Mouse (Mus musculus) lung, embryonic 15.5 days (tissue): ENCODE measurements at regions not wholly inside any gene's neighbourhood (a gene's known extent, or its start where the extent isn't known, plus 50 kb on each side); places are given as distances from the start of the nearest gene placed in this dataset.
A peak's percentile ranks its signal among the peaks of the same experiment; 100 is the strongest.

Experiments
- ATAC-seq: fragments of 200-750 bp; cut with Nextera tagmentation; 2 replicates; pipeline ENCODE4 v1.8.0; 2017; ENCODE audit warnings: moderate number of reproducible peaks, borderline replicate concordance; ENCODE audit not compliant: low FRiP score, low TSS enrichment; ENCODE audit errors: extremely low read depth
- H3K27ac ChIP-seq: fragments of 300-500 bp; sonication (generic); 2 replicates; pipeline ENCODE4 v1.5.1; 2015; ENCODE audit warnings: moderate library complexity, mild to moderate bottlenecking, inconsistent platforms
- H3K27me3 ChIP-seq: fragments of 300-500 bp; sonication (generic); 2 replicates; pipeline ENCODE4 v1.6.1; 2015; ENCODE audit warnings: inconsistent platforms
- H3K36me3 ChIP-seq: fragments of 300-500 bp; sonication (generic); 2 replicates; pipeline ENCODE4 v1.6.1; 2015; ENCODE audit warnings: inconsistent platforms
- H3K4me1 ChIP-seq: fragments of 300-500 bp; sonication (generic); 2 replicates; pipeline ENCODE4 v1.6.1; 2015; ENCODE audit warnings: inconsistent platforms
- H3K4me2 ChIP-seq: fragments of 300-500 bp; sonication (generic); 2 replicates; pipeline ENCODE4 v1.6.1; 2015; ENCODE audit warnings: inconsistent platforms, mild to moderate bottlenecking, moderate library complexity
- H3K4me3 ChIP-seq: fragments of 300-500 bp; sonication (generic); 2 replicates; pipeline ENCODE4 v1.5.1; 2015; ENCODE audit warnings: mild to moderate bottlenecking, inconsistent platforms
- H3K9ac ChIP-seq: fragments of 300-500 bp; sonication (generic); 2 replicates; pipeline ENCODE4 v1.6.1; 2015; ENCODE audit warnings: inconsistent platforms
- H3K9me3 ChIP-seq: fragments of 300-500 bp; sonication (generic); 2 replicates; pipeline ENCODE4 v1.6.1; 2016; ENCODE audit warnings: inconsistent platforms
- whole genome bisulfite sequencing: fragments of 180-500 bp; shearing (Covaris S2); methylation state at CpG from one replicate; pipeline ENCODE4 v1.1.7; 2015; 5-methylcytosine and 5-hydroxymethylcytosine counted together

DNA sequence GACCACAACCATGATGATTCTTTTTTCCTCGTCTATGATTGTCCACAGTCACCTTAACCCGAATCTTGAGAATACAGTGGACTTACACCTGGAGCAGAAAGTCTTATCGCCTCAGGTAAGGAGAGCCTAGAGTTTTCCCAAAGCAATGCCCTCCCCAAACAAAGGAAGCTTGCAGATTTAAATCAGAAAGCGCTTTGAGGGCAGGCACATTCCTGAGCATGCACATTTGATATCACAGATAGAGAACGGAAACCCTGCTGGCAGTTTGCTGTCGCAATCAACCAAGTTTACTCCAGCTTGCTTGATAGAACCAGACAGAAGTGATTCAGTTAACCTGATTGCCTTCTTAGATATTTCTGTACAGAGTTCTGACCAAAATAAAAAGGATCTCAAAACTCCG, 393.6 kb upstream of the Gm10131 start:
- no peaks in the 10 kb centered on the region for H3K36me3 ChIP-seq
- no peak overlapping the region for H3K4me2 ChIP-seq
- WGBS, result 70% methylated on average over 7 of the region's 7 CpGs
- H3K27me3 ChIP-seq, result no peaks in the 10 kb centered on the region
- no peak overlapping the region for H3K27ac ChIP-seq
- ATAC-seq, result no peak
- no peaks in the 10 kb centered on the region for H3K4me1 ChIP-seq
- no peaks in the 10 kb centered on the region for H3K9me3 ChIP-seq
- no peak overlapping the region for H3K4me3 ChIP-seq
- no peak overlapping the region for H3K9ac ChIP-seq

DNA sequence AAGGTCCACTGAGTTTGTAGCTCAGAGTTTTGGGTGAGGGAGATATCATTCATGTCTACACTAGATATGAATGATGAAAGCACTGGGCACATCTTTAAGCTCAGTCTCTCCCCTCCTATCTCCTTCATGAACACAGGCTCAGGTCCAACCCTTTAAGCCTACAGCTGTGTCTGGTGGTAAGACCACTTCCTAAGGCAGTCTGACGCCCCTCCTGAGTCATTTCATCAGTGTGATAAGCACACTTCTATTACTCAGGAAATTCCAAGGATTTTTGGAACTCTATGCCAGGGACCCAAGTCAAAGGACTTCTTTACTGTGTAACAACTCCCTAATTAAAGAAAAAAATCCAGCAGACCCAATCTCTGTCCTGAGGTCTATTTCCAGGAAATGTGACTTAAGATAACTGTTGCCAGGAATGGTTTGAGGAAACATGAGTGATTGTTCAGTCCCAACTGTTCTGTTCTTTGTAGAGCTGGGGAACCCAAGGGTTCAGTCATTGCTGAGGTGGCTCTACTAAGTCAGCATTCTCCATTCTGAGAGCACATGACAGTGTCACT, 391.1 kb upstream of the Gm10131 start:
- Histone ChIP-seq H3K4me1 (no peaks in the 10 kb centered on the region), H3K4me2 (no peak overlapping the region), H3K27ac (no peak overlapping the region), H3K27me3 (no peaks in the 10 kb centered on the region), H3K36me3 (no peaks in the 10 kb centered on the region), H3K9me3 (no peaks in the 10 kb centered on the region), H3K4me3 (no peak overlapping the region), H3K9ac (no peak overlapping the region)
- 17% methylated on average over 1 of the region's 1 CpGs for WGBS
- ATAC-seq, result no peak

DNA sequence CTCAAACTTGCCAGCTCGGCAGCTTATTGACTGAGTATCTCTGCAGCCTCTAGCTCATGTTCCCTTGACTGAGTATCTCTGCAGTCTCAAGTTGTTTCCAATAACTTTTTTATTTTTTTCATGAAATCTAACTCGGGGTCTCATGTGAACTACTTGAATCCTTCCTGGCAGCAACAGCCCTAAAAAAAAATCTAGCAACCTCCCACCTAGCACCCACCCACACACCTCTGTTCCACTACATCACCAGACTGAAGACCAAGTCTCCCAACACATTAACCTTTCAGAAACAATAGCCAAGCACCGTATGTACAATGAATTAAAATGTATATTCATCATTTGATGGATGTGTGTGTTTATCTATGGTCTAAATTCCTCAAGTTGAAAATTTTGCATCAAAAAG, 387.7 kb upstream of the Gm10131 start:
- H3K27me3 ChIP-seq, result no peaks in the 10 kb centered on the region
- no peaks in the 10 kb centered on the region for H3K4me1 ChIP-seq
- H3K4me3 ChIP-seq, result no peak overlapping the region
- no peaks in the 10 kb centered on the region for H3K9me3 ChIP-seq
- 55% methylated on average over 3 of the region's 3 CpGs for WGBS
- ATAC-seq, result no peak
- H3K36me3 ChIP-seq, result no peaks in the 10 kb centered on the region
- H3K27ac ChIP-seq, result no peak overlapping the region
- no peak overlapping the region for H3K4me2 ChIP-seq
- H3K9ac ChIP-seq, result no peak overlapping the region

DNA sequence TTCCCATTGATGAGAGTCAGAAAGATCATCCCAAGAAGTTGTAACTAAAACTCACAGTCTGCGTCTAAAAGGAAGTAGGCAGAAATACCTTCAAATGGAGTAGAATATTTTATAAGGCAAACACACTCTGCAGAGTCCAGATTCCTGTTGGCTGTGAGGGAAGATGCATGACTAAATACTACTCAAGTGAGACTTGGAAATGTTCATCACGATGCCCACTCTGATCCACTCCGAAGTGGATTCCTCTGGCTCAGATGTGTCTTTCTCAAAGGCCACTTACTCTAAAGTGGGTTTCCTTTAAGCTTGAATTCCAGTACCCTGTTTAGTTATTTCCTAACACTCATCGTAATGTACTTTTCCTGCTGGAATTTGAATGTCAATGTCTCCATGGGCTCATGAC, 385.2 kb upstream of the Gm10131 start:
- Histone ChIP-seq H3K4me1 (no peaks in the 10 kb centered on the region), H3K9me3 (no peaks in the 10 kb centered on the region), H3K9ac (no peak overlapping the region), H3K4me3 (no peak overlapping the region), H3K27ac (no peak overlapping the region), H3K36me3 (no peaks in the 10 kb centered on the region), H3K27me3 (no peaks in the 10 kb centered on the region), H3K4me2 (no peak overlapping the region)
- 84% methylated on average over 4 of the region's 4 CpGs for WGBS
- ATAC-seq, result no peak

DNA sequence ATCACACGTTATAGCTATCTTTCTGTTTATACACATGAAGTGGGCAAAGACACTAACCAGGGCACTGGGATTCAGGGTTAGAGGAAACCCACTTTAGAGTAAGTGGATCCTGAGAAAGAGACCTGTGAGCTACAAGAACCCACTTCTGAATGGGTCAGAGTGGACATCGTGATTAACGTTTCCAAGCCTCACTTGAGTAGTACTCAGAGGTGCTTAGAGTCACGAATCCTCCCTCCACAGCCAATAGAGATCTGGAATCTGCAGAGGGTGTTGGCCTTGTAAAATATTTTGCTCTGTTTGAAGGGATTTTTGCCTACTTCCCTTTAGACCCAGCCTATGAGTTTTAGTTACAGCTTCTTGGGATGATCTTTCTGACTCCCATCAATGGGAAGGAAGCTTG, 384.4 kb upstream of the Gm10131 start:
- no peak overlapping the region for H3K27ac ChIP-seq
- H3K4me3 ChIP-seq, result no peak overlapping the region
- H3K36me3 ChIP-seq, result no peaks in the 10 kb centered on the region
- no peak overlapping the region for H3K9ac ChIP-seq
- WGBS, result 49% methylated on average over 4 of the region's 4 CpGs
- H3K4me2 ChIP-seq, result no peak overlapping the region
- no peaks in the 10 kb centered on the region for H3K4me1 ChIP-seq
- no peak for ATAC-seq
- no peaks in the 10 kb centered on the region for H3K9me3 ChIP-seq
- no peaks in the 10 kb centered on the region for H3K27me3 ChIP-seq

DNA sequence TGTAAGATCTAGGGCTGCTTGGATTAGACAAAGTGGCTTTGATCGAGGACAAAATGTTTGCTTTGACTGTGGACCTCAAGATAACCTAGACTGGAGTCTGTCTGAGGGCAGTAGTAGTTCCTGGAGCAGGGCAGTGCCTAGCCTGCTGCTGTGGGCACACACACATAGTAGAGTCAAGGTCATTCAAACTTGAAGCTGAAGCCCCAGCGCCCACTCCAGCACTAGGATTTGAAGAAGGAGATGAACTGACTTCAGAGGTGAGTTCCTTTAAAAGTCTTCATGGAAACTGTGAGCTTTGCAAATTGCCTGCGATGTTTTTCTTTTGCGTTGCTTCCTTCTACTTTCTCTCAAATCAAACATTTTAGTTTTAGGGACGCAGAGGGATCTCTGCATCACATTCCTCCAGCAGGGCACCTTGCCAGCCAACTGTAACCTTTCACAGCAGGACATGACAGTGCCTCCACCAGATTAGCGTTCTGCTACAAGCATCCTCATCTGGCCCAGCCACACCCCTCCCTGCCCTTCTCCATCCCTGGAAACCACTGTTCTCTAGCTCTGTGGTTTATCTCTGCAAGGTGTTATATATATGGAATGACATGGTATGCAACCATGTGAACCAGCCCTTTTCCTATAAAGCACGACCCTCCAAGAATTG, 377.3 kb upstream of the Gm10131 start:
- no peak overlapping the region for H3K4me3 ChIP-seq
- no peaks in the 10 kb centered on the region for H3K27me3 ChIP-seq
- no peak overlapping the region for H3K4me2 ChIP-seq
- WGBS, result 44% methylated on average over 7 of the region's 7 CpGs
- H3K9ac ChIP-seq, result no peak overlapping the region
- H3K36me3 ChIP-seq, result no peaks in the 10 kb centered on the region
- no peak for ATAC-seq
- no peaks in the 10 kb centered on the region for H3K9me3 ChIP-seq
- H3K4me1 ChIP-seq, result 0 out of 2 replicates have a peak, but pooled peaks cover 3% of the 10 kb centered on the region
- no peak overlapping the region for H3K27ac ChIP-seq

DNA sequence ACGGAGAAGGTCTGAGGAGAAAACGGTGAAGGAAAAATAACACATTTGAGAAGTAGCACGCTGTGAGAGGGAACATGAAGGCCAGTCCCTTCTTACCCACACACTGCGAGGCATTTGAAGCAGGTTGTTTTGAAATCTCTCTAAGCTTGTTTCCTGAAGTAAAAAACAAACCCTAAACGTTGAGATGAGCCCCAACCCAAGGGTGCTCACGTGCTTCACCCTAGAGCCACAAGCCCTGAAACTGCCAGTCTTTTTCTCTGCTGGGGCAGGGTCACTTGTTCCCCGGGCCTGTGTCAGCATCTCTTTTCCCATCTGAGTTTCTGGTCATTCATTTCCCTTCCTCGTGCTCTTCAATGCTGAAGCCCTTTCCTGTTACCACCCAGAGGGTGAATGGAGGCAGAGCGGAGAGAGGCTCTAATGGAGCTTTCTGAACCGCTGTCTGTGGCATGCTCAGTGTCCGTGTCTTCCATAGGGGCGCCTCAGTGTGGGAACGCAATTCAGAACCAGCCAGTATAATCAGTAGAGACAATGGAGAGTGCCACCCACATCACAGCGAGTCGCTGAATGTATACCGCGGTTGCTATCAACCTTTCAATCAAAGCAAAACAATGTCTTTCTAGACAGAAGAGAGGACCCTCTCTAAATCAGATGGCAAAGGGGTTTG, 375.0 kb upstream of the Gm10131 start:
- 69% methylated on average over 17 of the region's 17 CpGs for WGBS
- no peak overlapping the region for H3K4me2 ChIP-seq

DNA sequence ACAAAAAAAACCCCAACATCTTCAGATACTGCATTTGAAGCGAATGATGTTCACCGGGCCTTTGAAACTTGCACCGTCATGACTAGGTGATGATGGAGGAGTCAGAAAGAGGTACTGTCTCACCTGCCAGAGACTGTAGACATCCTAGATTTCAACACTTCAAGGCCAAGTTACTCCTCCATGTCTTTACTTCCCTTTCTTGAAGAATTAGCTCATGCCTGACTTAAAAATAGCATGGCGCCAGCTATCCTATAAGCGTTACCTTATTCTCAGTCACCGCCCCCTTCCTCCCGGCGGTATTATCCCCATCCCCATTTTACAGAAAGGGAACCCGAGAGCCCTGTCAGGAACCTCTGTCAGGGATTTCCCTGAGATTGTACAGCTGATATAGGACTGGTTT, 374.4 kb upstream of the Gm10131 start:
- H3K27me3 ChIP-seq, result no peaks in the 10 kb centered on the region
- 0 out of 2 replicates have a peak, but pooled peaks cover 3% of the 10 kb centered on the region for H3K4me1 ChIP-seq
- no peak overlapping the region for H3K4me3 ChIP-seq
- 90% methylated on average over 9 of the region's 9 CpGs for WGBS
- H3K36me3 ChIP-seq, result no peaks in the 10 kb centered on the region
- no peak overlapping the region for H3K4me2 ChIP-seq
- no peak overlapping the region for H3K9ac ChIP-seq
- no peaks in the 10 kb centered on the region for H3K9me3 ChIP-seq
- H3K27ac ChIP-seq, result no peak overlapping the region
- ATAC-seq, result no peak

More for the DNA sequence above, 375.0 kb upstream of the Gm10131 start:
- H3K27ac ChIP-seq, result no peak overlapping the region
- ATAC-seq, result no peak
- no peak overlapping the region for H3K9ac ChIP-seq
- H3K4me3 ChIP-seq, result no peak overlapping the region
- 0 out of 2 replicates have a peak, but pooled peaks cover 3% of the 10 kb centered on the region for H3K4me1 ChIP-seq
- no peaks in the 10 kb centered on the region for H3K9me3 ChIP-seq
- H3K27me3 ChIP-seq, result no peaks in the 10 kb centered on the region
- H3K36me3 ChIP-seq, result no peaks in the 10 kb centered on the region

DNA sequence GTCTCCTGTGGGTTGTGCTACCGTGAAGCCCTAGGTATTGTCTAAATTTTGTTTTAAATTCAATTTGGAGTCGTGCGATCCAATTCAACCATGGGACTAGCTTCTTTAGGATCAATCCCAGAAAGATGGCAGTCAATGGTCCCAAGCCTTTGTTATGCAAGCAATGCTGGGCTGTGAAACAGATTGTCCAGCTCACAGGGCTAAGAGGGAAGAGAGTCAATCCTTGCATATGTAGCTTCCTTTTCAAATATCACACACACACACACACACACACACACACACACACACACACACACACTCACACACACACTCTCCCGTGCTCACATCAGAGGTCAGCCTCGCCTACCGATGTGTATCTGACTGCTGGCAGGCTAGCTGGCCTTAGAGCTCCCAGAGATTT, 373.8 kb upstream of the Gm10131 start:
- Histone ChIP-seq H3K27me3 (no peaks in the 10 kb centered on the region), H3K9me3 (no peaks in the 10 kb centered on the region), H3K36me3 (no peaks in the 10 kb centered on the region), H3K9ac (no peak overlapping the region), H3K4me2 (no peak overlapping the region), H3K4me3 (no peak overlapping the region), H3K27ac (no peak overlapping the region), H3K4me1 (0 out of 2 replicates have a peak, but pooled peaks cover 3% of the 10 kb centered on the region)
- WGBS, result 82% methylated on average over 6 of the region's 6 CpGs
- no peak for ATAC-seq

DNA sequence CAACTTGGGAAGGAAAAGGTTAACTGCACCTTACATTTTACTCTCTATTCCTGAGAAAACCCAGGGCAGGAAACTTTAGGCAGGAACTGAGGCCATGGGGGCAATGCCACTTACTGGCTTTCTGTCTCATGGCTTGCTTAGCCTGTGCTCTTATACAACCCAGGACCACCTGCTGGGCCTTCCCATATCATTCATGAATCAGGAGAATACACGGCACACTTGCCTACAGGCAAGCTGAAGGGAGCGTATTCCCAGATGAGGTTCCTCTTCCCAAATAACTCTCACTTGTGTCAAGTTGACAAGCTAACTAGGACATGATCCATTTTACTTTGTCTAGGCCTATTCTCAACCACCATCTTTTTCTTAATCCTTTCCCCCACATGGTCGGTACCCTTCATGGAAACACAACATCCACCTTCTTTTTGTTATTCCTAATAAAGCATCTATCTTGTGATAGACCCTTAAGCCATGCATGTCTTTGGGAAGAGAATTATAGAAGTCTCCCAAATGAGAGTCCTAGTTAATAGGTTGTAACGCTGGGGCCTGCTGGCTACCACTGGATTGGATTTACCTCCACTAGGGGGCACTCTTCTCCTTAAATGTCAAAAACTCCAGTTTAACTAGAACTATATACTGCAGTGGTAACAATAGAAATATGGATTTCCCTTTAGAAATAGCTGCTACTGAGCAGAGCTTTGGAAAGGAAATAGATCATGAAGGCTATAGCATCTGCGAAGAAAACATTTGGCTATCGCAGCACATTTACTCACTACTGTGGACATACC, 373.2 kb upstream of the Gm10131 start:
- Histone ChIP-seq H3K27me3 (no peaks in the 10 kb centered on the region), H3K4me2 (no peak overlapping the region), H3K9ac (no peak overlapping the region), H3K36me3 (no peaks in the 10 kb centered on the region), H3K4me1 (0 out of 2 replicates have a peak, but pooled peaks cover 3% of the 10 kb centered on the region), H3K9me3 (no peaks in the 10 kb centered on the region), H3K4me3 (no peak overlapping the region), H3K27ac (no peak overlapping the region)
- 0 out of 2 replicates have a peak, but pooled peaks have one; percentile 31 for ATAC-seq
- WGBS, result 54% methylated on average over 6 of the region's 6 CpGs

DNA sequence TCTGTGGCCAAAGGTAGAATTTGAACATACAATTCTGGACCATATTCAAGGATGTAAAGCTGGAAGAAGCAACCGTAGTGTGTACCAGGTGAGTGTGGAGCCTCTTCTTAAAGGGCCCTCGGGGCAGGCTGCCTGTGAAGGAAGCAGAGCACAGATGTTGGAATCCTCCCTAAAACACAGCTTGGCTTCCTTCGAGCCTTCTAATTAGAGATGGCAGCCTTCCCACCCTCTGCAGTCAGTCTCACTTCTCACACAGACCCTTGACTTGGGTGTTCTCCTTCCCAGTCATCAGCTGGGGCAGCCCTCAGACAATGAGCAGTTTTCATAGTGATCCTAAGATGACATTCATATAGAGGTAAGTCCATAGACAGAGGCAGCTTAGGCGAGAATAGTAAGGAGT, 371.7 kb upstream of the Gm10131 start:
- Histone ChIP-seq H3K4me2 (no peak overlapping the region), H3K4me1 (0 out of 2 replicates have a peak, but pooled peaks cover 3% of the 10 kb centered on the region), H3K27me3 (no peaks in the 10 kb centered on the region), H3K4me3 (no peak overlapping the region), H3K9ac (no peak overlapping the region), H3K27ac (no peak overlapping the region), H3K36me3 (no peaks in the 10 kb centered on the region), H3K9me3 (no peaks in the 10 kb centered on the region)
- ATAC-seq, result no peak
- WGBS, result 58% methylated on average over 4 of the region's 4 CpGs

DNA sequence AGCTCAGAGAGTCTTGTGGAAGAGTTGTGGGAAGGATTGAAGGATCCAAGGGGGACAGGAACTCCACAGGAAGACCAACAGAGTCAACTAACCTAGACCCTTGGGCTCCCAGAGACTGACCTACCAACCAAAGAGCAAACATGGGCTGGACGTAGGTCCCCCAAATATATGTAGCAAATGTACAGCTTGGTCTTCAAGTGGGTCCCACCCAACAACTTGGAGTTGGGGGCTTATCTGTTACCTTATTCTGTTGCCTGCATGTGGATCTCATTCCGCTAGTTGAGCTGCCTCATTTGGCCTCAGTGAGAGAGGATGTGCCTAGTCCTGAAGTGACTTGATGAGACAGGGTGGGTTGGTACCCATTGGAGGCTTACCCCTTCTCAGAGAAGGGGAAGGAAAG, 371.1 kb upstream of the Gm10131 start:
- ATAC-seq, result no peak
- no peak overlapping the region for H3K27ac ChIP-seq
- no peaks in the 10 kb centered on the region for H3K9me3 ChIP-seq
- WGBS, result 84% methylated on average over 2 of the region's 2 CpGs
- no peak overlapping the region for H3K9ac ChIP-seq
- H3K4me2 ChIP-seq, result no peak overlapping the region
- H3K36me3 ChIP-seq, result no peaks in the 10 kb centered on the region
- no peak overlapping the region for H3K4me3 ChIP-seq
- 0 out of 2 replicates have a peak, but pooled peaks cover 3% of the 10 kb centered on the region for H3K4me1 ChIP-seq
- H3K27me3 ChIP-seq, result no peaks in the 10 kb centered on the region
